Mouse (Mus musculus): ENCODE results near the gene Ccnl2. TPM values are rescaled to one million over a fixed set of nuclear protein-coding genes. Genes with fewer than 3 reads are reported as not detected.

The Ccnl2 gene
- total RNA-seq, 1 experiment, result 103 TPM

DNA sequence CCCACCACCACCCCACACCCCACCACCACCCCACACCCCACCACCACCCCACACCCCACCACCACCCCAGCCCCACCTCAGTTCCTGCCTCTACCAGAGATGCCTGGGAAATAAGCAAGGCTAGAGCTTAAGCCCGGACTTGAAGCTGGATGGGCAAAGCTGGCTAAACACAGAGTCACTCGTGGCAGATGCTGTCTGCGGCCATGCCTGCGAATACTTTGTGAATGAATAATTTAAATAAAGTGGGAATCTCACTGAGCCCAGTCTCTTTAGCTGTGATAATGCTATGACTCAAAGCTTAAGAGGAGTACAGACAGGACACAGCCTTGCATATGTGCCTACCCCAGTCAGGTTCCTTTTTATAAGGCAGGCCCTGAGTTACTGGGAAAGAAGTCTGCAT, 32.8 kb upstream of the Ccnl2 start:
- no peak overlapping the region for H3K4me3 ChIP-seq (ENCODE audit: insufficient read depth in 1 of 2, low read depth in 1 of 2, low read length in 2 of 2, poor library complexity in 1 of 2, severe bottlenecking in 1 of 2)
- no peak overlapping the region for H3K9ac ChIP-seq (ENCODE audit: insufficient read depth, low read depth, low read length, poor library complexity, severe bottlenecking)
- peaks cover 9 to 20% of the 10 kb centered on the region in 2 experiments; a peak in 3 of 4 replicates for H3K4me1 ChIP-seq (ENCODE audit: control insufficient read depth in 2 of 2, insufficient read depth in 2 of 2, low read length in 2 of 2, poor library complexity in 1 of 2)
- H3K9me3 ChIP-seq (ENCODE audit: control insufficient read depth, insufficient read depth, low read depth, low read length), result no peaks in the 10 kb centered on the region
- TF ChIP-seq HCFC1 (IDR thresholded peaks at IDR 0.05; ENCODE audit: borderline replicate concordance, insufficient read depth, low read length) (no peak), ZC3H11A (IDR thresholded peaks at IDR 0.05; ENCODE audit: borderline replicate concordance, low read depth, low read length) (no peak), ZNF384 (IDR thresholded peaks at IDR 0.05; ENCODE audit: low read depth, low read length) (no peak), CHD2 (IDR thresholded peaks at IDR 0.05; ENCODE audit: low read depth, low read length) (no peak)
- no peak for DNase-seq (ENCODE audit: low read depth, low spot score)
- in situ Hi-C loops (cut with MboI; ENCODE audit: low sequenced_read_pairs in 2 of 2, unreplicated experiment in 2 of 2), result no loop called here
- no peaks in the 10 kb centered on the region for H3K36me3 ChIP-seq (ENCODE audit: control insufficient read depth, insufficient read depth, low read length, poor library complexity, severe bottlenecking)
- H3K27ac ChIP-seq (ENCODE audit: insufficient read depth, low read depth, low read length, poor library complexity, severe bottlenecking), result no peak overlapping the region

DNA sequence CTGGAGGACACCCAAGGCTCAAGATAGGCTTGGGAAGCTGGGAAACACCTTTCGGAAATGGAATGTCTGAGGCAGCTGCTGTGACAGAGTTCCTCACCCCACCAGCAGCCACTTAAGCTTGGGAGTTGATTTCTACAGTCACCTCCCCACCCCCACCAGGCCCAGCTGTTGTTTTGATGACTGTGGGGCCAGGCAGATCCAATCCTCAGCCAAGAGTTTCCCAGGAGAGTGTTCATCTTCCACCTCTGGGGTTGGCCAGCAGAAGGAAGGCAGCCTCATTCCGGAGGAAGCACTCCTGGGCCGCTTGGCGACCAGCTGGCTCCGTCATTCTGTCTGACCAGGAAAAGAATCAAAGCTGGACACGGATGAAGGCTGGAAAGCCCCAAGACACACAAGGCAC, 31.4 kb upstream of the Ccnl2 start:
- no peak for DNase-seq (ENCODE audit: low read depth, low spot score)
- Histone ChIP-seq H3K4me3 (ENCODE audit: insufficient read depth in 1 of 2, low read depth in 1 of 2, low read length in 2 of 2, poor library complexity in 1 of 2, severe bottlenecking in 1 of 2) (no peak overlapping the region), H3K9ac (ENCODE audit: insufficient read depth, low read depth, low read length, poor library complexity, severe bottlenecking) (no peak overlapping the region), H3K36me3 (ENCODE audit: control insufficient read depth, insufficient read depth, low read length, poor library complexity, severe bottlenecking) (no peaks in the 10 kb centered on the region), H3K4me1 (ENCODE audit: control insufficient read depth in 2 of 2, insufficient read depth in 2 of 2, low read length in 2 of 2, poor library complexity in 1 of 2) (peaks cover 9 to 15% of the 10 kb centered on the region in 2 experiments; a peak in 3 of 4 replicates), H3K9me3 (ENCODE audit: control insufficient read depth, insufficient read depth, low read depth, low read length) (no peaks in the 10 kb centered on the region), H3K27ac (ENCODE audit: insufficient read depth, low read depth, low read length, poor library complexity, severe bottlenecking) (no peak overlapping the region)
- TF ChIP-seq CHD2 (IDR thresholded peaks at IDR 0.05; ENCODE audit: low read depth, low read length), result no peak
- TF ChIP-seq ZC3H11A (IDR thresholded peaks at IDR 0.05; ENCODE audit: borderline replicate concordance, low read depth, low read length), result no peak
- in situ Hi-C loops (cut with MboI; ENCODE audit: low sequenced_read_pairs in 2 of 2, unreplicated experiment in 2 of 2), result no loop called here

DNA sequence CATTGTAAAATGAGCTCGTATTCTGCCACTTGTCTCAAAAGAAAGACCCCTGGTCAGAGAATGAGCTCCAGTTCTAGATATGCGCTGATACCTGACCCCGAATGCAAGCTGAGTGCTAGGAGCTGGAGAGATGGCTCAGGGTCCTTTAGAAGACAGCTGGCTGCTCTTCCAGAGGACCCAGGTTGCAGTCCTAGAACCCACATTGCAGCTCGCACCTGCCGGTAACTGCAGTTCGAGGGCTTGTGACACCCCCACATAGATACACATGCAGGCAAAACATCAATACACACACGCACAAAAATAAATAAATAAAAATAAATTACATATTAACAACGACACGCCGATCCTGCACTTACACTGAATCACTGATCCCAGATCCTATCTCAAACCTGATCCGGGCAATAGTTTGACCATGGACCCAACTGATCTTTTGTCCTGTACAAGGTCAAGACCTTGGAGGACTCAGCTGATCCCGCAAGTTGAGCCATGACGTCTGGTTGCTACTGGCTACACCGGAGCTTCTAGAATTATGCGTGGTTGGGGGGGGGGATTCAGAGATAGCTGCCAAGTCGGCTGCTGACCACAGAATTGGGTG, 28.7 kb upstream of the Ccnl2 start:
- no peaks in the 10 kb centered on the region for H3K9me3 ChIP-seq (ENCODE audit: control insufficient read depth, insufficient read depth, low read depth, low read length)
- no peak for DNase-seq (ENCODE audit: low read depth, low spot score)
- H3K27ac ChIP-seq (ENCODE audit: insufficient read depth, low read depth, low read length, poor library complexity, severe bottlenecking), result no peak overlapping the region
- no peak overlapping the region; the same call in 1 of the 2 replicates for H3K9ac ChIP-seq (ENCODE audit: insufficient read depth, low read depth, low read length, poor library complexity, severe bottlenecking)
- H3K4me3 ChIP-seq (ENCODE audit: insufficient read depth in 1 of 2, low read depth in 1 of 2, low read length in 2 of 2, poor library complexity in 1 of 2, severe bottlenecking in 1 of 2), result peak overlapping the region; percentile 77 to 85
- TF ChIP-seq ZNF384 (IDR thresholded peaks at IDR 0.05; ENCODE audit: low read depth, low read length), result no peak
- no peak for TF ChIP-seq MAFK (IDR thresholded peaks at IDR 0.05; ENCODE audit: insufficient read depth, low read depth, low read length)
- no peak for TF ChIP-seq HCFC1 (IDR thresholded peaks at IDR 0.05; ENCODE audit: borderline replicate concordance, insufficient read depth, low read length)
- no peak for TF ChIP-seq CHD2 (IDR thresholded peaks at IDR 0.05; ENCODE audit: low read depth, low read length)
- TF ChIP-seq ZC3H11A (IDR thresholded peaks at IDR 0.05; ENCODE audit: borderline replicate concordance, low read depth, low read length), result no peak
- H3K4me1 ChIP-seq (ENCODE audit: control insufficient read depth in 2 of 2, insufficient read depth in 2 of 2, low read length in 2 of 2, poor library complexity in 1 of 2), result peaks cover 5 to 7% of the 10 kb centered on the region in 2 experiments; a peak in 3 of 4 replicates
- in situ Hi-C loops (cut with MboI; ENCODE audit: low sequenced_read_pairs in 2 of 2, unreplicated experiment in 2 of 2), result no loop called here
- no peaks in the 10 kb centered on the region for H3K36me3 ChIP-seq (ENCODE audit: control insufficient read depth, insufficient read depth, low read length, poor library complexity, severe bottlenecking)

DNA sequence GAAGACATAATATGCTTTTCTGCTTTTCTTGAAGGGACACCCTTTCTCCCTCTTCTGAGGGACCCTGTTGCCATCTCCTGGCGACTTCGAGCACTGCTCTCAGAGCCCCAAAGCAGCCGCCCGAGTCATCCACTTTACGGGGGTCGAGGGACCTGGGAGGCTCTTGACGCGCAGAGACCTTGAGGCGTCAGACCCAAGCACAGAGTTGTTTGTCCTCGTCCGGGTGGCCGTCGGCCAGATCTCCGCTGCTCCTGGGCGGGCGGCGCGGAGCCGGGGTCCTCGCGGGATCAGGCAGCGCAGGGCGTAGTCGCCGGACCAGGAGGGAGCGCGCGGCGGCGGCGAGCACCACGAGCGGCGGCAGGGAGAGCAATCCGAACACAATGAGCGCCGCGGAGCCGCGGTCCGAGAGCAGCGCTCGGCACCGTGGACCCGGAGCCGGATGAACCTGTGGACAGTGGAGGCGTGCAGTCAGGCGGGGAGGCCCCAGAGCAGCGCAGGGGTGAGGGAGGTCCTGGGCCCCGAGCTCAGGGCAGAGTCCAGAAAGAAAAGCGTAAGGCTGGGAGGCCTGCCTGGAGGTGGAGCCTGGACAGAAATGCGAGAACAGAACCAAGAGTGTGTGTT, 28.1 kb upstream of the Ccnl2 start:
- TF ChIP-seq HCFC1 (IDR thresholded peaks at IDR 0.05; ENCODE audit: borderline replicate concordance, insufficient read depth, low read length), result no peak
- TF ChIP-seq CHD2 (IDR thresholded peaks at IDR 0.05; ENCODE audit: low read depth, low read length), result 0 out of 2 replicates have a peak, but pooled peaks have one; percentile 48
- peak overlapping the region; percentile 77 to 85 for H3K4me3 ChIP-seq (ENCODE audit: insufficient read depth in 1 of 2, low read depth in 1 of 2, low read length in 2 of 2, poor library complexity in 1 of 2, severe bottlenecking in 1 of 2)
- peaks cover 5 to 7% of the 10 kb centered on the region in 2 experiments; a peak in 3 of 4 replicates for H3K4me1 ChIP-seq (ENCODE audit: control insufficient read depth in 2 of 2, insufficient read depth in 2 of 2, low read length in 2 of 2, poor library complexity in 1 of 2)
- no peak for DNase-seq (ENCODE audit: low read depth, low spot score)
- in situ Hi-C loops (cut with MboI; ENCODE audit: low sequenced_read_pairs in 2 of 2, unreplicated experiment in 2 of 2), result no loop called here
- no peak overlapping the region; the same call in 1 of the 2 replicates for H3K27ac ChIP-seq (ENCODE audit: insufficient read depth, low read depth, low read length, poor library complexity, severe bottlenecking)
- H3K9ac ChIP-seq (ENCODE audit: insufficient read depth, low read depth, low read length, poor library complexity, severe bottlenecking), result peak overlapping the region; percentile 86
- H3K9me3 ChIP-seq (ENCODE audit: control insufficient read depth, insufficient read depth, low read depth, low read length), result no peaks in the 10 kb centered on the region
- H3K36me3 ChIP-seq (ENCODE audit: control insufficient read depth, insufficient read depth, low read length, poor library complexity, severe bottlenecking), result no peaks in the 10 kb centered on the region
